Mouse (Mus musculus) T-helper 1 cell (primary cell): ENCODE measurements around the gene Pelp1.
"Not testable (repeated sequence)": the region's sequence is repeated elsewhere in the genome, so short reads cannot be mapped to it uniquely, and the experiment has no call there.

Experiments
- in situ Hi-C: fragments of 300-600 bp; cut with MboI, MseI; formaldehyde crosslinking; loops from one replicate; pipeline ENCODE4 v1.15.1; 2025; ENCODE audit warnings: high pct_unique_total_duplicates

Gene Pelp1

GRCm38 (mm10) chr11:70431574-70431973 is 21.7 kb upstream of the Pelp1 start:
- in situ Hi-C loops, result loop anchor here (25.0 kb wide), 1 partner anchor 331 kb away; the partner anchor contains the start of gene Zfp3

- in situ Hi-C loops, result loop anchor here (25.0 kb wide), 1 partner anchor 336 kb away; the partner anchor contains the start of gene Zfp3
These were observed 16.8 kb upstream of the Pelp1 start for GRCm38 (mm10) chr11:70426598-70426997.

- in situ Hi-C loops, result loop anchor here (5.0 kb wide), 1 partner anchor 198 kb away; the partner anchor contains the start of genes 4930544D05Rik and Chrne
These were observed 9.7 kb upstream of the Pelp1 start for GRCm38 (mm10) chr11:70419486-70419885.

- in situ Hi-C loops, result loop anchor here (5.0 kb wide), 1 partner anchor 199 kb away; the partner anchor contains the start of genes 4930544D05Rik and Chrne
These were observed 8.4 kb upstream of the Pelp1 start for GRCm38 (mm10) chr11:70418199-70418598.

- in situ Hi-C loops, result loop anchor here (5.0 kb wide), 1 partner anchor 93 kb away; the partner anchor contains the start of gene Tm4sf5
These were observed 4.1 kb upstream of the Pelp1 start for GRCm38 (mm10) chr11:70413961-70414360.

- in situ Hi-C loops, result loop anchor here (5.0 kb wide), 1 partner anchor 95 kb away; the partner anchor contains the start of gene Tm4sf5
These were observed 2.8 kb upstream of the Pelp1 start for GRCm38 (mm10) chr11:70412591-70412990.

GRCm38 (mm10) chr11:70410297-70410643 is 439 bp upstream of the Pelp1 start:
- in situ Hi-C loops, result loop anchor here (5.0 kb wide), 1 partner anchor 97 kb away; the partner anchor contains the start of gene Tm4sf5

- in situ Hi-C loops, result no loop called here
These were observed 6.2 kb downstream of the Pelp1 start for GRCm38 (mm10) chr11:70403598-70403997.

- in situ Hi-C loops, result no loop called here
These were observed 20.4 kb downstream of the Pelp1 start for GRCm38 (mm10) chr11:70389421-70389820.

- in situ Hi-C loops, result no loop called here
These were observed 22.4 kb downstream of the Pelp1 start for GRCm38 (mm10) chr11:70387436-70387835.

- in situ Hi-C loops, result no loop called here
These were observed 25.7 kb downstream of the Pelp1 start for GRCm38 (mm10) chr11:70384136-70384535.

- in situ Hi-C loops, result no loop called here
These were observed 28.5 kb downstream of the Pelp1 start for GRCm38 (mm10) chr11:70381330-70381729.

GRCm38 (mm10) chr11:70380478-70381005 is 29.3 kb downstream of the Pelp1 start:
- in situ Hi-C loops, result no loop called here

- in situ Hi-C loops, result no loop called here
These were observed 33.8 kb downstream of the Pelp1 start for GRCm38 (mm10) chr11:70376054-70376453.

- in situ Hi-C loops, result no loop called here
These were observed 35.5 kb downstream of the Pelp1 start for GRCm38 (mm10) chr11:70374302-70374701.

- in situ Hi-C loops, result no loop called here
These were observed 36.8 kb downstream of the Pelp1 start for GRCm38 (mm10) chr11:70372849-70373557.

GRCm38 (mm10) chr11:70372396-70372795 is 37.4 kb downstream of the Pelp1 start:
- in situ Hi-C loops, result no loop called here

GRCm38 (mm10) chr11:70368626-70369025 is 41.2 kb downstream of the Pelp1 start:
- in situ Hi-C loops, result not testable (repeated sequence)

- in situ Hi-C loops, result not testable (repeated sequence)
These were observed 42.1 kb downstream of the Pelp1 start for GRCm38 (mm10) chr11:70367701-70368100.

GRCm38 (mm10) chr11:70351868-70352267 is 58.0 kb downstream of the Pelp1 start, which contains the start of gene Alox15:
Alox15 (minus strand) TSS chr11:70352031.
- in situ Hi-C loops, result no loop called here

- in situ Hi-C loops, result no loop called here
These were observed 61.2 kb downstream of the Pelp1 start for GRCm38 (mm10) chr11:70348630-70349029.

- in situ Hi-C loops, result no loop called here
These were observed 62.0 kb downstream of the Pelp1 start for GRCm38 (mm10) chr11:70347861-70348260.

GRCm38 (mm10) chr11:70345546-70345945 is 64.3 kb downstream of the Pelp1 start:
- in situ Hi-C loops, result no loop called here
